Mouse (Mus musculus): ENCODE results near the gene Syne3.

DNA sequence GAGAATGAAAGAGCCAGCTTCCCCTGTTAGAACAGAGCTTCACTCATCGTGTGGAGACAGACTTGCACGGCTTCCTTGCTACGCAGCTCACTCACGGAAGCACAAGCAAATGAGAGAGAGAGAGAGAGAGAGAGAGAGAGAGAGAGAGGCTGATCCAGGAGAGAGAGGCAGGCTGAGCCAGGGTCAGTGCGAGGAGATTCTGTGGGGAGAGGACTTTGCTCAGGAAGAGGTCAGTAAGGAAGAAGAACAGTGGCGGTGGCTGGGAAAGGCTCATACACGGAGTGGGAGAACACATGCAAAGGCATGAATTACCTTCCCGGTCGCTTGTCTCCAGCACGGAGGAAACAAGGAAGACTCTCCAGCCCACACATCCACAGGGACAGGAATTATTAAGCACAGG is 12.4 kb downstream of the Syne3 start:
- TF ChIP-seq CTCF (IDR thresholded peaks at IDR 0.05; ENCODE audit: control insufficient read depth, insufficient read depth, insufficient replicate concordance, low read depth, low read length), result no peak
- TF ChIP-seq POLR2A (IDR thresholded peaks at IDR 0.05; ENCODE audit: control insufficient read depth, low read depth, low read length), result no peak
